Mouse (Mus musculus) bone marrow macrophage, adult 2 months (primary cell): Measurements from ENCODE around the gene Tmem175.

ENCODE experiments used
- CTCF ChIP-seq: IDR thresholded peaks from 2 replicates; pipeline ENCODE4 v1.5.1; 2012; ENCODE audit warnings: low read depth, mild to moderate bottlenecking, low read length, moderate library complexity
- POLR2A ChIP-seq: IDR thresholded peaks from 2 replicates; pipeline ENCODE4 v1.6.1; 2012; ENCODE audit warnings: mild to moderate bottlenecking, low read depth, low read length, borderline replicate concordance

DNA sequence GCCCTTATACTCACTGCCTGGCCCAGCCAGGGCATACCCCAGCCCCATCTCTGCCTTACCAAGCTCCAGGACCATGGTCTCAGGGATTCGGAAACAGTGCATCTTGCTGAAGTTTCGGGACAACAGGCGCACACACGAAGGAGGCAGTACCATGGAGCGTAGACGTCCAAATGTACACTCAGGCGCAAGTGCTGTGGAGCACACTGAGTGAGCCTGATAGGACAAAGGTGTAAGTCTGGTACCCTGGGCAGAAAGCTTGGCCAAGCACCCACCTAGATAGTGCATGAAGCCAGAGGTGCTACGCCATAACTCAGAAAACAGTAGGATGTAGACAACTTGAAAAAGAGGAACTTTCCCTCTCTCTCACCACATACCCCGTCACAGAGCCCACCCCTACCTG, 25.8 kb downstream of the Tmem175 start:
- no peak for TF ChIP-seq CTCF
- TF ChIP-seq POLR2A, result no peak
